Mouse (Mus musculus): ENCODE measurements around the gene Cstb.

The Cstb gene

GRCm38 (mm10) chr10:78462945-78463768 is 37.7 kb downstream of the Cstb start:
- DNase-seq = no peak

- DNase-seq = no peak
Measured at GRCm38 (mm10) chr10:78463769-78464167, 38.3 kb downstream of the Cstb start.

GRCm38 (mm10) chr10:78464201-78464791 is 38.8 kb downstream of the Cstb start:
- no peak for DNase-seq

GRCm38 (mm10) chr10:78464792-78465207 is 39.3 kb downstream of the Cstb start, which contains the start of gene Pdxk:
Gene Pdxk (minus strand): TSS chr10:78464975.
- DNase-seq = peak; percentile 97

- DNase-seq = no peak
Measured at GRCm38 (mm10) chr10:78465472-78465871, 40.0 kb downstream of the Cstb start.

GRCm38 (mm10) chr10:78466647-78467046 is 41.2 kb downstream of the Cstb start:
- no peak for DNase-seq

- DNase-seq = no peak
Measured at GRCm38 (mm10) chr10:78467761-78468310, 42.4 kb downstream of the Cstb start.

GRCm38 (mm10) chr10:78470582-78471313 is 45.3 kb downstream of the Cstb start:
- peak; percentile 58 for DNase-seq

- no peak for DNase-seq
Measured at GRCm38 (mm10) chr10:78472046-78472445, 46.6 kb downstream of the Cstb start.

GRCm38 (mm10) chr10:78473434-78473833 is 48.0 kb downstream of the Cstb start:
- DNase-seq = no peak

- no peak for DNase-seq
Measured at GRCm38 (mm10) chr10:78474759-78475158, 49.3 kb downstream of the Cstb start.

GRCm38 (mm10) chr10:78476821-78477220 is 51.4 kb downstream of the Cstb start:
- no peak for DNase-seq

Measured in right cerebral cortex, adult 18-20 months (tissue).